Mouse (Mus musculus) forebrain, embryonic 11.5 days (tissue): ENCODE data around the gene Pparg. TPM values are rescaled to one million over a fixed set of nuclear protein-coding genes. Genes with fewer than 3 reads are reported as not detected.

ENCODE experiments used
- ATAC-seq: fragments of 200-750 bp; cut with Nextera tagmentation; replicated peaks from 2 replicates; pipeline ENCODE4 v1.8.0; 2017; ENCODE audit warnings: moderate TSS enrichment; ENCODE audit not compliant: low FRiP score
- DNase-seq: peaks from one replicate; pipeline ENCODE4 v3.0.0-alpha.2; 2017; ENCODE audit warnings: low spot score
- H3K27ac ChIP-seq: fragments of 300-500 bp; sonication (generic); 2 replicates; pipeline ENCODE4 v1.5.1; 2014; ENCODE audit warnings: low read depth, low read length
- H3K27me3 ChIP-seq: fragments of 300-500 bp; sonication (generic); 2 replicates; pipeline ENCODE4 v1.6.1; 2014; ENCODE audit warnings: mild to moderate bottlenecking, low read length, mixed read lengths; ENCODE audit not compliant: control insufficient read depth, insufficient read depth
- H3K36me3 ChIP-seq: fragments of 300-500 bp; sonication (generic); 2 replicates; pipeline ENCODE4 v1.6.1; 2014; ENCODE audit warnings: mild to moderate bottlenecking, low read length, moderate library complexity, mixed read lengths; ENCODE audit not compliant: control insufficient read depth, insufficient read depth
- H3K4me1 ChIP-seq: fragments of 300-500 bp; sonication (generic); replicated peaks from 2 replicates; pipeline ENCODE4 v1.6.1; 2014; ENCODE audit warnings: low read length, mixed read lengths; ENCODE audit not compliant: control insufficient read depth, insufficient read depth
- H3K4me2 ChIP-seq: fragments of 300-500 bp; sonication (generic); 2 replicates; pipeline ENCODE4 v1.6.1; 2014; ENCODE audit warnings: low read depth, mild to moderate bottlenecking, low read length, moderate library complexity, mixed read lengths; ENCODE audit not compliant: severe bottlenecking
- H3K4me3 ChIP-seq: fragments of 300-500 bp; sonication (generic); 2 replicates; pipeline ENCODE4 v1.5.1; 2014; ENCODE audit warnings: low read depth, low read length
- H3K9ac ChIP-seq: fragments of 300-500 bp; sonication (generic); 2 replicates; pipeline ENCODE4 v1.6.1; 2014; ENCODE audit warnings: low read length
- H3K9me3 ChIP-seq: fragments of 300-500 bp; sonication (generic); 2 replicates; pipeline ENCODE4 v1.6.1; 2016; ENCODE audit warnings: low read length, mixed read lengths; ENCODE audit not compliant: control insufficient read depth
- WGBS: fragments of 180-500 bp; shearing (Covaris S2); extraction: QIAGEN DNeasy Blood & Tissue Kit; methylation state at CpG from one replicate; pipeline ENCODE4 v1.1.7; 2014; 5-methylcytosine and 5-hydroxymethylcytosine counted together
- polyA plus RNA-seq: library from polyadenylated mRNA; unstranded; fragments of >200 nt; fragmentation: Nextera tagmentation; extraction: Ambion mirVana; gene quantifications from 2 replicates; pipeline ENCODE4 v1.2.1, GENCODE M21; 2014

Gene Pparg
- polyA plus RNA-seq, 1 experiment from 2014 or later, result not detected

DNA sequence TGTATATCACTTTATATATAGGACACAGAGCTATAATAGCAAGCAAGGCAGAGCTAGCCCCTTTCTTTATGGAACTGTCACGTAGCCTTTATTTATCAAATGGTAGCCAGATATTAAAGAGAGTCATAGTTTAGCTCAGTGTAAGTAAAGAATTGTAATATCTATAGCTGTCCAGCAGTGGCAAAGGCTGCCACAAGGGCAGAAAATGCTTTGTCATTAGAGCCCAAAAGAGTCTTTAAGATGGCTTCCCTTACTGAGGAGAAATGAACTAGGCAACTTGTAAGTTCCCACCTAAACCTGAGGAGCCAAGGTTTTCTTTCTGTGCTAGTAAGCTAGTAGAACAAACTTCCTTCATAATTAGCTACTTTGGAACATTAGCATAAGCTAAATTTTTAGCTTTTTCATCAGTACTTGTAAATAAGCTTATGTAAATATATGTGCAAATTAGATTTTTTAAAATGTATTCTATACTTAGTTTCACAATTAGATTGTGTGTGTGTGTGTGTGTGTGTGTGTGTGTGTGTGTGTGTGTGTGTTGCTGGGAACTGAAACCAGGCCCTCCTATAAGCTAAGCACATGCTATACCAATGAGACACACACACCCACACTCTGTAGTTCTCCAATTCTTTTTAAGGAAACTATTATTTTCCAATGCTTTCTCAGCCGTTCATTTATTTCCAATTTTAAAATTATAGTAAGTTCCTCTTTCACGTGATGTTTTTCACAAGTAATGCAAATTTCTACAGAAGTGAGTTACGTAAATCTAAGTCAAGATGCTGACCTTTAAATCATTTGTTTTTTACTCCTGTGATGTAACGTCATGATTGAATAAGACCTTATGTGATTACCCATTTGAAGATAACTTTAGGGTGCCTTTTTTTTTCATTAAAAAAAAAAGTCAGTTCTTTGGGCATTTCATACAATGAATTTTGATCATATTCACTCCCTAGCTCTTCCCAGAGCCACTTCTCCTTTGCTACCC, 14.4 kb downstream of the Pparg start:
- H3K4me2 ChIP-seq, result no peak overlapping the region
- H3K9me3 ChIP-seq, result no peaks in the 10 kb centered on the region
- H3K9ac ChIP-seq, result no peak overlapping the region
- no peaks in the 10 kb centered on the region for H3K27me3 ChIP-seq
- WGBS, result 88% methylated on average over 5 of the region's 5 CpGs
- DNase-seq, result no peak
- no peaks in the 10 kb centered on the region for H3K4me1 ChIP-seq
- no peak for ATAC-seq
- no peaks in the 10 kb centered on the region for H3K36me3 ChIP-seq
- H3K4me3 ChIP-seq, result no peak overlapping the region
- no peak overlapping the region for H3K27ac ChIP-seq

DNA sequence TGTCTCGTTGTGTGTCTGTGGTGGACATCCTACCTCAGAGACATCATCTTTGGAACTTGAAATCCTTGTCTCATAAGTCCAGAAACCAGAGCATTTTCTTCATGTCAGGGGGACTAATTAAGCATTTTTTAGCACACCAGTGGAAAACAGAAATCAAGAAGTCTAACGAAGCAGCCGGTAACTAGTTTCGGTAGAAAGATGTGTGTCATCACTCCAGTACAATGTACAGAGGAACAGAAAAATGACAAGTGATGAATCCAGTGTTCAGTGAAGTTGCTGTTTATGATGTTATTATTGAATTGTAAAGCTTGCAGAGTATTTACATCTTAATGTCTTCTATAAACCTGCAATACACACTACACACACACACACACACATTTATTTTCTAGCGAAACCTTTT, 19.8 kb downstream of the Pparg start:
- no peak for DNase-seq
- no peaks in the 10 kb centered on the region for H3K9me3 ChIP-seq
- 93% methylated on average over 5 of the region's 5 CpGs for WGBS
- no peak for ATAC-seq
- H3K4me1 ChIP-seq, result no peaks in the 10 kb centered on the region
- no peak overlapping the region for H3K27ac ChIP-seq
- no peak overlapping the region for H3K4me3 ChIP-seq
- H3K4me2 ChIP-seq, result no peak overlapping the region
- no peaks in the 10 kb centered on the region for H3K36me3 ChIP-seq
- H3K27me3 ChIP-seq, result no peaks in the 10 kb centered on the region
- H3K9ac ChIP-seq, result no peak overlapping the region

DNA sequence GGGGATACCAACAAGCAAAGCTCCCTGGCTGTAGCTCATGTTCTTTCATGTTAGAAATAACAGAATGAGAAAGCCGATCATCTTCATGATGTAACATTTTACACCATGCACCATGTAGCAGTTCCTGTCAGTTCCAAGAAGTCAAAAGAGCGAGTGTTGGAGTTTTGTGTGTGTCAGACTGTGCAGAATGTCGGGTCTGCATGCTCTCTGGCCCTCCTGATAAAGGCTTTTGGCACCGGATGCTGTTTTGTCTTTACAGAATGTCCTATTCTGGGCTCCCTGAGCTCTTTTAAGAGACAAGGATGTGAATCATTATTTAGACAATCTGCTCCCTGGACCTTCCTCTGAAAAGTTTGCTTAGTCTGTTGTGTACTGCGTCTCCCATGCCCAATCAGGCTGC, 22.0 kb downstream of the Pparg start:
- H3K9me3 ChIP-seq, result no peaks in the 10 kb centered on the region
- DNase-seq, result no peak
- no peak overlapping the region for H3K4me3 ChIP-seq
- H3K27ac ChIP-seq, result no peak overlapping the region
- no peak overlapping the region for H3K4me2 ChIP-seq
- 87% methylated on average over 5 of the region's 5 CpGs for WGBS
- no peak for ATAC-seq
- no peaks in the 10 kb centered on the region for H3K27me3 ChIP-seq
- H3K4me1 ChIP-seq, result no peaks in the 10 kb centered on the region
- H3K36me3 ChIP-seq, result no peaks in the 10 kb centered on the region
- H3K9ac ChIP-seq, result no peak overlapping the region

DNA sequence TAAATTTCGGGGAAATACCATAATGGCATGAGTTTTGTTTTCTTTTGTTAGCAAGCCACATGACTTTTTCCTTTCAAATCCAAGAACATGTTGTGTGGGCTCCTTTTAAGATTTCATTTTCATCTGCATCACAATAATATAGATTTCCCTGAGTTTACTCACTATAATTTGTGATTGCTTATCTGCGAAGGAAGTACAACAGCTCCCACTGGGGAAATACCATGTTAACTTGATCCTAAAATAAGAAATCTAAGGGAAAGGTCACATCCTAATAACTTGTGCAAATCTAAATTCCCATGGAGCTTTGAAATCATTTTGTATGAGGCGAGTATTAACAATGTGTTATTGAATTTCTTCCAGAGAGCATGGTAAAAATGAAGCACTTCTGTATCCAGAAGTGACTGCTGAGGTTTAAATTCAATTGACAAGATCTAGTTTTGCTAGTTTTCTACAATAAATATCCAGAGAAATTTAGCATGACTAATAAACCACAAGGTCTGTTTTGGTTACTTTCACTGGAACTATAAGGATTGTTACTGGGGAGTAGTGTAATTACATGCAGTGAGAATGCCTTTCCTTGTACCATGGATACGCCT, 29.3 kb downstream of the Pparg start:
- H3K36me3 ChIP-seq, result no peaks in the 10 kb centered on the region
- H3K27ac ChIP-seq, result no peak overlapping the region
- no peak overlapping the region for H3K4me2 ChIP-seq
- H3K9me3 ChIP-seq, result no peaks in the 10 kb centered on the region
- DNase-seq, result no peak
- no peaks in the 10 kb centered on the region for H3K4me1 ChIP-seq
- no peak overlapping the region for H3K9ac ChIP-seq
- no peak for ATAC-seq
- no peaks in the 10 kb centered on the region for H3K27me3 ChIP-seq
- WGBS, result 82% methylated on average over 4 of the region's 4 CpGs
- H3K4me3 ChIP-seq, result no peak overlapping the region

DNA sequence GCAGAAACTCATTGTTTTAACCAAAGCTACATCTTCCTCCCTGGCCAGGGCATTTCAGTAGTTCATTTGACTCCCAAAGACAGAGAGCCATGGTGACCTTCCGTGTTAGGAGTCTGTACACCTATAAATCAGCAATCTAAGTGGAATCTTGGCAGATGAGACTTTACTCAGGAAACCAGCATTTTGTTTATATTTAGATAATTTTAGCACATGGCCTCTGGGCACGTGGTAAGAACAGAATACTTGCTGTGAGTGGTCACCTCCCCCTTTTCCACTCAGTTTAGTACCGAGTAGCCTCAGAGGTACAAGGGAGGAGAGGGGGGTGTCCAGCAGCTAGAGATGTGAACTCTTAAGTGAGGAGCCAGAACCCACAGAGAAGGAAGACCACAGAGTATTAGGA, 36.2 kb downstream of the Pparg start:
- Histone ChIP-seq H3K4me1 (no peaks in the 10 kb centered on the region), H3K27me3 (no peaks in the 10 kb centered on the region), H3K9me3 (no peaks in the 10 kb centered on the region), H3K27ac (no peak overlapping the region), H3K9ac (no peak overlapping the region), H3K4me2 (no peak overlapping the region), H3K4me3 (no peak overlapping the region), H3K36me3 (no peaks in the 10 kb centered on the region)
- no peak for DNase-seq
- ATAC-seq, result no peak
- 62% methylated on average over 3 of the region's 3 CpGs for WGBS

DNA sequence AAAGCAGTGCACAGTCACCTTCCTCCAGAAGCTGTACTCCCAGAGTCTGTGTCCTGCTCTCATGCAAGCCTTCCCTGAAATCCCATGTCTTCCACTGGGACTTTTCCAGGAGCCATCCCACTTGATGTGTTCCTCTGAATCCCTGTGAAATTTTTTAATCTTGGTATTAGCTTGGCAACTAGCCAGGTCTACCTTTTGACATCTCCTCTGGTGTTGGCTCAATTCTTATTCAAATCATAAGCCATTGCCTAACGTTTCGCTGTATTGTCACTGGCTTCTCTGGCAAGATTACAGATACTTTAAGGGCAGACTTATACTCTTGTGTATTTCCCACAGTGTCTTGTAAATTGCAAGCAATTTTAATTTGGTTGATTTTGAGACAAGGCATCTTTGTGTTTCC, 43.6 kb downstream of the Pparg start:
- Histone ChIP-seq H3K27ac (no peak overlapping the region), H3K4me3 (no peak overlapping the region), H3K27me3 (no peaks in the 10 kb centered on the region), H3K9ac (no peak overlapping the region), H3K4me2 (no peak overlapping the region), H3K9me3 (no peaks in the 10 kb centered on the region), H3K36me3 (no peaks in the 10 kb centered on the region), H3K4me1 (no peaks in the 10 kb centered on the region)
- DNase-seq (no peak), ATAC-seq (no peak)
- WGBS, result 62% methylated on average over 2 of the region's 2 CpGs

DNA sequence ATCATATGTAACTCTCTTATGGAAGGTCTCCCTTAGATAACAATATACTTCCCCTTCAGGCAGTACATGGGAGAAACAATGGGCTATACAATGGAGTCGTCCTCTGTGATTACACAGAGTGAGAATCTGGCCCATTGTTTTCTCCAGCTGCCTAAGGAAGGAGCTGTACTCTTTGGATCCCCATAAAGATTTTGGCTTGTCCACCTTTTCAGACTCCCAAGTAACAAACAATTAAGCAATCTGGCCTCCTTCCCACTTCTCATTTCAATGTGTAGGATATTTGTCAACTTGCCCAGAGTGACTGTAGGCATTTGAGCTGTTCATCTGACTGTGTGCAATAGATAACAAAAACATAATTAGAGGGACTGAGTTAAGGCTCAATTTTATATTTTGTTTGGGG, 50.7 kb downstream of the Pparg start:
- no peaks in the 10 kb centered on the region for H3K36me3 ChIP-seq
- no peak for DNase-seq
- 25% methylated on average over 1 of the region's 1 CpGs for WGBS

DNA sequence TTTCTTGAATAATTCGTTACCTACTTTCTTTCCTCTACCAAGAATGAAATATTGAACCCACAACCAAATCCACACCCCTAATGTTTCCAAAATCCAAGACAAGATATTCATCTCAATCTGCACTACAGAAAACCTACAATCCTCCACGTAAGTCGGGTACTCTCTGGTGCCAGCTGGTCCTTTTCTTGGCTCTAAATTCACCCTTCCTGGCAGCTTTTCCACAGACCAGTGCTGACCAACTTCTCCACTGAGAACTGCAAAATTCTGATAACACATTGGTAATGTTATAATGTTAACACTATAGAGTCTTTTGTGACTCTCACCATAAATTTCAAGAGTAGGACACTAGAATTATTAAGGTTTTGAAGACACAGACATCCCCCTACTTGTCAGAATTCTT, 57.4 kb downstream of the Pparg start:
- Histone ChIP-seq H3K27ac (no peak overlapping the region), H3K4me1 (no peaks in the 10 kb centered on the region), H3K27me3 (no peaks in the 10 kb centered on the region), H3K36me3 (no peaks in the 10 kb centered on the region), H3K4me2 (no peak overlapping the region), H3K9me3 (no peaks in the 10 kb centered on the region), H3K4me3 (no peak overlapping the region), H3K9ac (no peak overlapping the region)
- no peak for ATAC-seq
- WGBS, result 90% methylated on average over 3 of the region's 3 CpGs
- no peak for DNase-seq

More for the DNA sequence above, 50.7 kb downstream of the Pparg start:
- H3K27me3 ChIP-seq, result no peaks in the 10 kb centered on the region
- no peak overlapping the region for H3K27ac ChIP-seq
- H3K9me3 ChIP-seq, result no peaks in the 10 kb centered on the region
- H3K4me3 ChIP-seq, result no peak overlapping the region
- no peak for ATAC-seq
- no peaks in the 10 kb centered on the region for H3K4me1 ChIP-seq
- no peak overlapping the region for H3K4me2 ChIP-seq
- H3K9ac ChIP-seq, result no peak overlapping the region
